Mouse (Mus musculus) forebrain, embryonic 11.5 days (tissue): ENCODE data around the gene Cuedc1. TPM values are rescaled to one million over a fixed set of nuclear protein-coding genes. Genes with fewer than 3 reads are reported as not detected.

Experiments
- ATAC-seq: fragments of 200-750 bp; cut with Nextera tagmentation; replicated peaks from 2 replicates; pipeline ENCODE4 v1.8.0; 2017; ENCODE audit warnings: moderate TSS enrichment; ENCODE audit not compliant: low FRiP score
- DNase-seq: peaks from one replicate; pipeline ENCODE4 v3.0.0-alpha.2; 2017; ENCODE audit warnings: low spot score
- H3K27ac ChIP-seq: fragments of 300-500 bp; sonication (generic); 2 replicates; pipeline ENCODE4 v1.5.1; 2014; ENCODE audit warnings: low read depth, low read length
- H3K27me3 ChIP-seq: fragments of 300-500 bp; sonication (generic); 2 replicates; pipeline ENCODE4 v1.6.1; 2014; ENCODE audit warnings: mild to moderate bottlenecking, low read length, mixed read lengths; ENCODE audit not compliant: control insufficient read depth, insufficient read depth
- H3K36me3 ChIP-seq: fragments of 300-500 bp; sonication (generic); 2 replicates; pipeline ENCODE4 v1.6.1; 2014; ENCODE audit warnings: mild to moderate bottlenecking, low read length, moderate library complexity, mixed read lengths; ENCODE audit not compliant: control insufficient read depth, insufficient read depth
- H3K4me1 ChIP-seq: fragments of 300-500 bp; sonication (generic); replicated peaks from 2 replicates; pipeline ENCODE4 v1.6.1; 2014; ENCODE audit warnings: low read length, mixed read lengths; ENCODE audit not compliant: control insufficient read depth, insufficient read depth
- H3K4me2 ChIP-seq: fragments of 300-500 bp; sonication (generic); 2 replicates; pipeline ENCODE4 v1.6.1; 2014; ENCODE audit warnings: low read depth, mild to moderate bottlenecking, low read length, moderate library complexity, mixed read lengths; ENCODE audit not compliant: severe bottlenecking
- H3K4me3 ChIP-seq: fragments of 300-500 bp; sonication (generic); 2 replicates; pipeline ENCODE4 v1.5.1; 2014; ENCODE audit warnings: low read depth, low read length
- H3K9ac ChIP-seq: fragments of 300-500 bp; sonication (generic); 2 replicates; pipeline ENCODE4 v1.6.1; 2014; ENCODE audit warnings: low read length
- H3K9me3 ChIP-seq: fragments of 300-500 bp; sonication (generic); 2 replicates; pipeline ENCODE4 v1.6.1; 2016; ENCODE audit warnings: low read length, mixed read lengths; ENCODE audit not compliant: control insufficient read depth
- WGBS: fragments of 180-500 bp; shearing (Covaris S2); extraction: QIAGEN DNeasy Blood & Tissue Kit; methylation state at CpG from one replicate; pipeline ENCODE4 v1.1.7; 2014; 5-methylcytosine and 5-hydroxymethylcytosine counted together
- polyA plus RNA-seq: library from polyadenylated mRNA; unstranded; fragments of >200 nt; fragmentation: Nextera tagmentation; extraction: Ambion mirVana; gene quantifications from 2 replicates; pipeline ENCODE4 v1.2.1, GENCODE M21; 2014

The Cuedc1 gene
- polyA plus RNA-seq, 1 experiment from 2014 or later, result 26.2 TPM

GRCm38 (mm10) chr11:88186078-88186946, 88.5 kb downstream of the Cuedc1 start:
- Histone ChIP-seq H3K9me3 (no peaks in the 10 kb centered on the region), H3K36me3 (no peaks in the 10 kb centered on the region; the same call in 1 of the 2 replicates), H3K27ac (peak overlapping the region; percentile 7; the same call in 1 of the 2 replicates), H3K27me3 (0 out of 2 replicates have a peak, but pooled peaks cover under 1% of the 10 kb centered on the region), H3K4me1 (peaks cover 17% of the 10 kb centered on the region; the same call in 1 of the 2 replicates), H3K4me3 (no peak overlapping the region), H3K4me2 (no peak overlapping the region), H3K9ac (0 out of 2 replicates have a peak overlapping the region, but pooled peaks have one; percentile 48)
- 56% methylated on average over 14 of the region's 14 CpGs for WGBS
- DNase-seq (no peak), ATAC-seq (no peak)

GRCm38 (mm10) chr11:88186947-88187243, 89.0 kb downstream of the Cuedc1 start:
- peaks cover 4% of the 10 kb centered on the region; the same call in 1 of the 2 replicates for H3K27me3 ChIP-seq
- WGBS, result 32% methylated on average over 2 of the region's 2 CpGs
- H3K27ac ChIP-seq, result peak overlapping the region; percentile 62
- H3K4me3 ChIP-seq, result no peak overlapping the region
- H3K9me3 ChIP-seq, result no peaks in the 10 kb centered on the region
- no peaks in the 10 kb centered on the region; the same call in 1 of the 2 replicates for H3K36me3 ChIP-seq
- DNase-seq (no peak), ATAC-seq (no peak)
- peak overlapping the region; percentile 48; the same call in 1 of the 2 replicates for H3K9ac ChIP-seq
- H3K4me2 ChIP-seq, result no peak overlapping the region; the same call in 1 of the 2 replicates
- peaks cover 14% of the 10 kb centered on the region; the same call in 1 of the 2 replicates for H3K4me1 ChIP-seq

- peaks cover 16% of the 10 kb centered on the region; the same call in 1 of the 2 replicates for H3K4me1 ChIP-seq
- H3K27ac ChIP-seq, result peak overlapping the region; percentile 62
- 17% methylated on average over 25 of the region's 25 CpGs for WGBS
- no peak overlapping the region for H3K4me3 ChIP-seq
- ATAC-seq (peak; percentile 91), DNase-seq (peak; percentile 91)
- no peaks in the 10 kb centered on the region for H3K9me3 ChIP-seq
- peak overlapping the region; percentile 48; the same call in 1 of the 2 replicates for H3K9ac ChIP-seq
- H3K4me2 ChIP-seq, result peak overlapping the region; percentile 40
- no peaks in the 10 kb centered on the region; the same call in 1 of the 2 replicates for H3K36me3 ChIP-seq
- H3K27me3 ChIP-seq, result peaks cover 9% of the 10 kb centered on the region
Observed at GRCm38 (mm10) chr11:88187417-88188133, 89.7 kb downstream of the Cuedc1 start.

- H3K27ac ChIP-seq, result no peak overlapping the region
- H3K4me3 ChIP-seq, result no peak overlapping the region
- peaks cover 22% of the 10 kb centered on the region; the same call in 1 of the 2 replicates for H3K4me1 ChIP-seq
- no peaks in the 10 kb centered on the region for H3K9me3 ChIP-seq
- H3K36me3 ChIP-seq, result no peaks in the 10 kb centered on the region; the same call in 1 of the 2 replicates
- WGBS, result 55% methylated on average over 8 of the region's 8 CpGs
- peaks cover 16% of the 10 kb centered on the region for H3K27me3 ChIP-seq
- no peak overlapping the region for H3K4me2 ChIP-seq
- ATAC-seq (no peak), DNase-seq (no peak)
- H3K9ac ChIP-seq, result no peak overlapping the region
Observed at GRCm38 (mm10) chr11:88188216-88188615, 90.4 kb downstream of the Cuedc1 start.

GRCm38 (mm10) chr11:88188635-88189034, 90.8 kb downstream of the Cuedc1 start:
- WGBS, result 83% methylated on average over 7 of the region's 7 CpGs
- H3K36me3 ChIP-seq, result no peaks in the 10 kb centered on the region
- H3K27me3 ChIP-seq, result peaks cover 20% of the 10 kb centered on the region
- no peaks in the 10 kb centered on the region for H3K9me3 ChIP-seq
- no peak overlapping the region for H3K4me2 ChIP-seq
- H3K27ac ChIP-seq, result no peak overlapping the region
- no peak overlapping the region for H3K9ac ChIP-seq
- H3K4me1 ChIP-seq, result peaks cover 26% of the 10 kb centered on the region
- ATAC-seq (no peak), DNase-seq (no peak)
- no peak overlapping the region for H3K4me3 ChIP-seq

GRCm38 (mm10) chr11:88192595-88192994, 94.7 kb downstream of the Cuedc1 start:
- peaks cover 29% of the 10 kb centered on the region for H3K27me3 ChIP-seq
- no peak overlapping the region for H3K9ac ChIP-seq
- H3K4me3 ChIP-seq, result no peak overlapping the region
- H3K4me2 ChIP-seq, result no peak overlapping the region
- no peaks in the 10 kb centered on the region for H3K9me3 ChIP-seq
- peak; percentile 65 for DNase-seq
- H3K36me3 ChIP-seq, result no peaks in the 10 kb centered on the region
- no peak overlapping the region for H3K27ac ChIP-seq
- peaks cover 15% of the 10 kb centered on the region for H3K4me1 ChIP-seq
- ATAC-seq, result no peak; the same call in 1 of the 2 replicates
- 14% methylated on average over 4 of the region's 4 CpGs for WGBS

GRCm38 (mm10) chr11:88193098-88193823, 95.4 kb downstream of the Cuedc1 start:
- 4% methylated on average over 34 of the region's 34 CpGs for WGBS
- no peak overlapping the region for H3K27ac ChIP-seq
- peak overlapping the region; percentile 27; the same call in 1 of the 2 replicates for H3K4me2 ChIP-seq
- H3K4me1 ChIP-seq, result peaks cover 16% of the 10 kb centered on the region
- H3K9me3 ChIP-seq, result no peaks in the 10 kb centered on the region
- H3K4me3 ChIP-seq, result peak overlapping the region; percentile 9; the same call in 1 of the 2 replicates
- H3K9ac ChIP-seq, result peak overlapping the region; percentile 29
- ATAC-seq (no peak; the same call in 1 of the 2 replicates), DNase-seq (peak; percentile 68)
- H3K27me3 ChIP-seq, result peaks cover 29% of the 10 kb centered on the region
- no peaks in the 10 kb centered on the region for H3K36me3 ChIP-seq
